Mouse (Mus musculus) myocyte (in vitro differentiated cells): ENCODE measurements at regions not wholly inside any gene's neighbourhood (a gene's known extent, or its start where the extent isn't known, plus 50 kb on each side); places are given as distances from the start of the nearest gene placed in this dataset.

Source experiments
- E2F4 ChIP-seq: IDR thresholded peaks from one replicate; pipeline ENCODE4 v1.6.1; 2011; ENCODE audit warnings: mild to moderate bottlenecking, control low read depth, moderate library complexity; ENCODE audit not compliant: insufficient read depth
- MAX ChIP-seq: IDR thresholded peaks from one replicate; pipeline ENCODE4 v1.6.1; 2011; ENCODE audit warnings: low read depth, mild to moderate bottlenecking, control low read depth
- POLR2A ChIP-seq: IDR thresholded peaks from one replicate; pipeline ENCODE4 v1.6.1; 2011; ENCODE audit warnings: low read depth, mild to moderate bottlenecking, control low read depth, moderate library complexity; ENCODE audit not compliant: insufficient read length
- POLR2AphosphoS2 ChIP-seq: IDR thresholded peaks from one replicate; pipeline ENCODE4 v1.6.1; 2011; ENCODE audit warnings: low read depth, control low read depth; ENCODE audit not compliant: insufficient read length

DNA sequence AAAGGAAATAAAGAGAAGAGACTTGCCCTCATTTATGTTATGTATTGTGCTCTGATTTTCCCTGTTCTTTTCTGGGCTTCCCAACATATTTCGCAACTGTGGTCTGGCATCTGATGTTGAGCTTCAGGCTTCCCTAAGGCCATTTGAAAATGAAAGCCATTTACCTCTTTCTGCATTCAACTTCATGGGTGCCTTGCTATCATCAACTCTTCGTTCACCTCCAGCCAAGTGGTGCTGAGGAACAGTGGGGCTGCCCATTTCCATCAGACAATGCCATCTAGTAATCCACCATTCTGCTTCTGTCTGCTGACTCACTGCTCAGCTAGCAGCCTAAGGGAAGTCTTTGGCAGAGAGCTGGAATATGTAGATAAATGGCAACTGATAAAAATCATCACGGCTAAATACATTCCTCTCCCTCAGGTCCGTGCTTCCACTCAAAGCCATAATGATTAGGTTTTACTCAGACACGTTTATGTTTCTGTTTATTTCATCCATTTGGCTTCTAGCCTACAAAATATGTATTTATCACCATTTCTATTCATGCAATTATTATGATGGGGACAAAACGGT, 394.4 kb upstream of the Syt1 start:
- TF ChIP-seq POLR2AphosphoS2 (no peak), E2F4 (no peak), POLR2A (no peak), MAX (no peak)
